Mouse (Mus musculus) heart, postnatal 0 days (tissue): Measurements from ENCODE around the gene Ptpru. TPM values are rescaled to one million over a fixed set of nuclear protein-coding genes. Genes with fewer than 3 reads are reported as not detected.

Source experiments
- ATAC-seq: fragments of 200-750 bp; cut with Nextera tagmentation; 2 replicates; pipeline ENCODE4 v1.8.0; 2017; ENCODE audit warnings: low read depth, moderate number of reproducible peaks, moderate library complexity; ENCODE audit not compliant: insufficient read depth
- DNase-seq: peaks from one replicate; pipeline ENCODE4 v3.0.0-alpha.2; 2016; ENCODE audit warnings: low spot score
- H3K27ac ChIP-seq: fragments of 300-500 bp; sonication (generic); 2 replicates; pipeline ENCODE4 v1.5.1; 2014; ENCODE audit warnings: low read depth, mild to moderate bottlenecking
- H3K27me3 ChIP-seq: fragments of 300-500 bp; sonication (generic); 2 replicates; pipeline ENCODE4 v1.6.1; 2014; ENCODE audit warnings: low read length, mixed read lengths; ENCODE audit not compliant: control insufficient read depth, insufficient read depth
- H3K36me3 ChIP-seq: fragments of 300-500 bp; sonication (generic); replicated peaks from 2 replicates; pipeline ENCODE4 v1.6.1; 2014; ENCODE audit warnings: low read length, mixed read lengths; ENCODE audit not compliant: control insufficient read depth, insufficient read depth
- H3K4me1 ChIP-seq: fragments of 300-500 bp; sonication (generic); 2 replicates; pipeline ENCODE4 v1.6.1; 2014; ENCODE audit warnings: antibody characterized with exemption; ENCODE audit not compliant: control insufficient read depth, insufficient read depth
- H3K4me2 ChIP-seq: fragments of 300-500 bp; sonication (generic); 2 replicates; pipeline ENCODE4 v1.6.1; 2014; ENCODE audit warnings: low read depth, mild to moderate bottlenecking, low read length, moderate library complexity
- H3K4me3 ChIP-seq: fragments of 300-500 bp; sonication (generic); 2 replicates; pipeline ENCODE4 v1.5.1; 2014; ENCODE audit warnings: low read depth, low read length
- H3K9ac ChIP-seq: fragments of 300-500 bp; sonication (generic); replicated peaks from 2 replicates; pipeline ENCODE4 v1.6.1; 2014; ENCODE audit warnings: low read depth, low read length, mixed read lengths
- H3K9me3 ChIP-seq: fragments of 300-500 bp; sonication (generic); replicated peaks from 2 replicates; pipeline ENCODE4 v1.6.1; 2016; ENCODE audit warnings: low read length; ENCODE audit not compliant: control insufficient read depth
- CTCF ChIP-seq: IDR thresholded peaks from 2 replicates; pipeline ENCODE4 v1.5.1; 2016; ENCODE audit warnings: antibody characterized with exemption, control low read depth, low read depth
- EP300 ChIP-seq: IDR thresholded peaks from 2 replicates; pipeline ENCODE4 v1.6.1; 2016; ENCODE audit warnings: antibody characterized with exemption, low read depth
- WGBS: fragments of 180-500 bp; shearing (Covaris S2); extraction: QIAGEN DNeasy Blood & Tissue Kit; methylation state at CpG from one replicate; pipeline ENCODE4 v1.1.7; 2014; 5-methylcytosine and 5-hydroxymethylcytosine counted together
- polyA plus RNA-seq: library from polyadenylated mRNA; unstranded; fragments of >200 nt; fragmentation: Nextera tagmentation; extraction: Ambion mirVana; gene quantifications from 2 replicates; pipeline ENCODE4 v1.2.1, GENCODE M21; 2015
- total RNA-seq: library from RNA; depleted of rRNA; stranded (reverse); fragments of >200 nt; gene quantifications from 2 replicates; pipeline ENCODE4 v1.2.3, GENCODE M21; 2014; ENCODE audit warnings: low replicate concordance

The Ptpru gene
- total and polyA plus RNA-seq, 2 experiments from 2014 or later, result 0.69 to 1.1 TPM

DNA sequence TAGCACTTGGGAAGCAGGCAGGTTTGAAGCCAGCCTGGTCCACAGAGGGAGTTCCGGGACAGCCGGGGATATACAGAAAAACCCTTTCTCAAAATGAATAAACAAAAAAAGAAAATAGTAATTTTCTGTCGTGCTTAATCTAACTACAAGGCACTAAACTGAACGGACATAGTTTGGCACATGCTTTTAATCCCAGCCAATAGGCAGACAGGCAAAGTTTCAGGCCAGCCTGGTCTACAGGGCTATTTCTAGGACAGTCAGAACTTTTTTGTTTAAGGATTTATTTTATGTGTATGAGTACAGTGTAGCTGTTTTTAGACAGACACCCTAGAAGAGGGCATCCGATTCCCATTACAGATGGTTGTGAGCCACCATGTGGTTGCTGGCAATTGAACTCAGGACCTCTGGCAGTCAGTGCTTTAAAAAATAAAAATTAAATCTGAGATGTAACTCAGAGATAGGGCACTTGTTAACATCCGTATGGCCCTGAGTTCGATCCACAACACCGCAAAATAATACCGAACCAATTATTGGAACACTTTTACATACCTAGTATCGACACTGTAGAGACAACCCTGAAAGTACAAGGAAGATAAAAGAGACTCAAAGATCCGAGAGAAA, 34.7 kb upstream of the Ptpru start:
- Histone ChIP-seq H3K27ac (peak overlapping the region; percentile 86), H3K36me3 (no peaks in the 10 kb centered on the region; the same call in 1 of the 2 replicates), H3K9ac (peak overlapping the region; percentile 100), H3K4me1 (peaks cover 26% of the 10 kb centered on the region), H3K27me3 (no peaks in the 10 kb centered on the region), H3K4me3 (peak overlapping the region; percentile 98), H3K9me3 (no peaks in the 10 kb centered on the region), H3K4me2 (peak overlapping the region; percentile 68)
- 8% methylated on average over 11 of the region's 11 CpGs for WGBS
- no peak for TF ChIP-seq EP300
- TF ChIP-seq CTCF, result no peak
- DNase-seq (no peak), ATAC-seq (no peak)

- Histone ChIP-seq H3K9ac (no peak overlapping the region), H3K9me3 (no peaks in the 10 kb centered on the region), H3K36me3 (peaks cover 29% of the 10 kb centered on the region; the same call in 1 of the 2 replicates), H3K4me3 (no peak overlapping the region), H3K27ac (no peak overlapping the region), H3K4me1 (no peaks in the 10 kb centered on the region), H3K4me2 (no peak overlapping the region), H3K27me3 (no peaks in the 10 kb centered on the region)
- 73% methylated on average over 4 of the region's 4 CpGs for WGBS
- ATAC-seq (no peak), DNase-seq (no peak)
- TF ChIP-seq EP300, result no peak
Observed at GRCm38 (mm10) chr4:131861341-131861739, 23.3 kb upstream of the Ptpru start.

DNA sequence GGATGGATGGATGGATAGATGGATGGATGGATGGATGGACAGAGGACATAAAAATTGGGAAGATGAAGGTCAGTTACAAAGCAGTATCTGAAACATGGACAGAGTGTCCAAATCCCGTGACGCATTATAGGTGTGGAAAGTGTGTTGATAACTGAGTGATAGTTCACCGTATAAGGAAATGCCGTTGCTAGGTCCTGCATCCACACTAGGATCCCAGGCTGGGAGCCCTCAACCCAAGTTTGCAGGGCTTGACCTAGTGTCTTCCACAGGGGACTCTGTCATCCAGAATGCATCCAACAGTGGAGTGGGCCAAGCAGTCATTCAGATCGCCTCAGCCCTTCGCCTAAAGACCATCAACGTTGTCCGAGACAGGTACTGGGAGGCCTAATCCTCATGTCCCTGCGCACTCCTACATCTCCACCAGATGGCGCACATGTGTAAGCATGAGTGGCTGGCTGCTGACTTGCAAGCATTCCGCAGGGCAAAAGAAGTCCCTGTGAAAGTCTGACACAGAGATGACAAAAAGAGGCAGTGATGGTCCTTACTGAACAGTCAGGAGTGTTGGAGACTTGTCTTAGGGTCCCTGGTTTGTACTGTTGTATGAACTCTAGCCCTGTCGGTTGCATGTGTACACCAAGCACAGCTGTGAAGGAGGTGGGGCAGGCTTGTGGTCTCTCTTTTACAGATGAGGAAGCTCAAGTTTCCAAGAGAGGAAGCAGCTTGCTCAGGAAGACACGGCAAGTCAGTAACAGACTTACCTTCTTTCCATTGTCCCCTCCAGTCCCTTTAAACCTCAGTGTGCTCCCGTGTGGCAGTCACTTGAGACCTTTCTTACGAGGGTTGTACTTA, 22.6 kb upstream of the Ptpru start:
- TF ChIP-seq CTCF, result peak; percentile 99
- no peak for TF ChIP-seq EP300
- peak; percentile 73; the same call in 1 of the 2 replicates for ATAC-seq

DNA sequence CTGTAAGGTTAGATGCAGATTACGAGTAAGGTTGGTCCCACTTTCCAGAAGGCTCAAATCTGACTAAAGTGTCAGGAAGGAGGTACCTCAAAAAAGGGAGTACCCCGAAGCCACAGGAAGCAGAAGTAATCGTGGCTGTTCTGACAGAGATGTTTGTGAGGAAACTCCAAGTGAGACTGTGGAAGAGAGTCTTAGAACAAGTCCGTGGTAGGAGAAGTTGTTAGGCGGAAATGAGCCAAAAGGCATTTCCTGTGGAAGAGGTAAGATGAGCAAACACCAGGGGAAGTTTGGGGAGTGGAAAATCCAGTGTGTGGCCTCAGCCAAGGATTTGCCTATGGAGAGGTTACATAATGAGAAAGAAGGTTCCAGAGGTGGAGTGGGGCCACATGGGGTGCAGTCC, 16.9 kb upstream of the Ptpru start:
- ATAC-seq, result no peak
- Histone ChIP-seq H3K9ac (no peak overlapping the region), H3K9me3 (no peaks in the 10 kb centered on the region), H3K4me2 (no peak overlapping the region), H3K27me3 (no peaks in the 10 kb centered on the region), H3K4me3 (no peak overlapping the region), H3K27ac (no peak overlapping the region), H3K4me1 (no peaks in the 10 kb centered on the region; the same call in 1 of the 2 replicates), H3K36me3 (peaks cover 6% of the 10 kb centered on the region; the same call in 1 of the 2 replicates)
- 63% methylated on average over 5 of the region's 5 CpGs for WGBS
- no peak for TF ChIP-seq EP300
- TF ChIP-seq CTCF, result no peak
- DNase-seq, result no peak

More for the DNA sequence above, 22.6 kb upstream of the Ptpru start:
- H3K9ac ChIP-seq, result no peak overlapping the region
- no peaks in the 10 kb centered on the region for H3K9me3 ChIP-seq
- H3K36me3 ChIP-seq, result peaks cover 29% of the 10 kb centered on the region; the same call in 1 of the 2 replicates
- DNase-seq, result peak; percentile 78
- no peak overlapping the region for H3K4me2 ChIP-seq
- no peak overlapping the region for H3K27ac ChIP-seq
- no peak overlapping the region for H3K4me3 ChIP-seq
- WGBS, result 41% methylated on average over 15 of the region's 15 CpGs
- no peaks in the 10 kb centered on the region for H3K4me1 ChIP-seq
- no peaks in the 10 kb centered on the region for H3K27me3 ChIP-seq

GRCm38 (mm10) chr4:131849986-131850638, 12.0 kb upstream of the Ptpru start:
- peak overlapping the region; percentile 1; the same call in 1 of the 2 replicates for H3K4me2 ChIP-seq
- H3K4me1 ChIP-seq, result no peaks in the 10 kb centered on the region; the same call in 1 of the 2 replicates
- peaks cover 13% of the 10 kb centered on the region; the same call in 1 of the 2 replicates for H3K36me3 ChIP-seq
- no peaks in the 10 kb centered on the region for H3K9me3 ChIP-seq
- ATAC-seq (peak; percentile 81), DNase-seq (peak; percentile 74)
- TF ChIP-seq EP300 (no peak), CTCF (no peak)
- peak overlapping the region; percentile 69 for H3K27ac ChIP-seq
- H3K9ac ChIP-seq, result no peak overlapping the region
- no peaks in the 10 kb centered on the region for H3K27me3 ChIP-seq
- WGBS, result 18% methylated on average over 5 of the region's 5 CpGs
- H3K4me3 ChIP-seq, result no peak overlapping the region
